Mouse (Mus musculus): ENCODE data around the gene Ndufaf1.

- TF ChIP-seq CTCF (IDR thresholded peaks at IDR 0.05; ENCODE audit: borderline replicate concordance, control insufficient read depth, extremely low read depth, insufficient read depth, low read length, poor library complexity) (no peak), POLR2A (IDR thresholded peaks at IDR 0.05; ENCODE audit: control insufficient read depth, extremely low read depth, insufficient read depth, low read length, poor library complexity) (no peak)
These were observed 21.1 kb upstream of the Ndufaf1 start for GRCm38 (mm10) chr2:119683706-119684105.
